Mouse (Mus musculus): ENCODE results near the gene Cux1. TPM values are rescaled to one million over a fixed set of nuclear protein-coding genes. Genes with fewer than 3 reads are reported as not detected.

Gene Cux1
- total RNA-seq, 2 experiments from 2014 or later = 87.0 to 97.5 TPM

DNA sequence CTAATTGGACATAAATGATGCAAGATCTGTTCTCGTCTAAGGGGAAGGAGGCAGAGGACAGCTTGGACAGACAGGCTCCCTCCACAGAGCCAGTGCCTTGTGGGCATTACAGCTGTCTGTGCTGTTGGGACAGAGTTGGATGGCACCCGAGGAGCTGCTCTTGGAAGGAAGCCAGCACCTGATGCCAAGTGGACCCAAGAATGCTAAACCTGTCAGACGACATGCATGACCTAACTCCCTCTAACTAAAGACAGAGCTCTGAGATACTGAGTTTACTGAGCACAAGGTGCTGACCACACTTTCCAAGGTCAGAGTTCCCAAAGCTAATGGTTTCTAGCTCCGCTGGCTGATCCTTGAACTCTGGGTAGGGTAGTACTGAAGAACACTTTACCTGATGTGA, 255.1 kb downstream of the Cux1 start:
- peak; percentile 67 for DNase-seq

DNA sequence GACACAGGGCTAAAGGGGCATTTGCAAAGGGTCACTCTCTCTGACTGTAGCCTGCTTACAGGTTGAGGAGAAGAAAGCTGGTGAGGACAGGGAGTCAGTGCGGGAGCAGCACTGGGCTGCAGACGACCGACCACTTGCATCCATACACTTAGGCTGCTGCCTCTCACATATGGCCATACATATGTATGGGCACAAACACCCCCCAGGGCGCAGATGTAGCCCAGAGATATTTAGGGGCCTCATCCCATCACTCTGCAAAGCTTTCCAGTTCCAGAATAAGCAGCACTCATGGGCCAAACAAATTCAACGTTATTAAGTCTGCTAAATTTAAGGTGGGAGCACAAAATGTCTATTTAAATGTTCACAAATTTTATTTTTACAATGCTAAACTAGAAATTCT, 261.0 kb downstream of the Cux1 start:
- no peak for DNase-seq

DNA sequence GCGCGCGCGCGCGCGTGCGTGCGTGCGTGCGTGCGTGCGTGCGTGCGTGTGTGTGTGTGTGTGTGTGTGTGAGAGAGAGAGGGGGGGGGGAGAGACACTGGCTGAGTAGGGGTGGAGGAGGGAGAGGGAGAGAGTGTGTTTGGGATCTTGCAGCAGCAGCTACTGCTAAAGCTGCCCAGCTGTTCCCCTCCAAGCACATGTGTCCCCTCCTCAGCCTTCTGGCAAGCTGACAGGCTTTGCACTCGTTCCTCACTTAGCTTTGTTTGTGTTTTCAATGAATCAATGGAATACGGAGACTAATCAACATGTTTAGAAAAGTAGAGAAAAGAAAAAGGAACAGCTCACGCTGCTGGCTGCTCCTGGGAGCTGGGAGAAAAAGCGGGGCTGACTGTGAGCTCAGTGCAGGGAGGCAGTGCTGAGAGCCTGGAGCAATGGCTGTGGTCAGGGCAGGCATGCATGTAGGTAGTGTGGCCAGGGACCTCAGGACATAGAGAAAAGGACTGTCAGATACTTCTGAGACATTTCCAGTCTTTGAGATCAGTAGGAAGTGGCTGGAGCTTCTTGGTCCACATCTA, 263.8 kb downstream of the Cux1 start:
- DNase-seq = peak; percentile 24

GRCm38 (mm10) chr5:136300880-136301279, 266.4 kb downstream of the Cux1 start:
- DNase-seq = no peak

- DNase-seq = no peak
These were observed 269.6 kb downstream of the Cux1 start for GRCm38 (mm10) chr5:136297691-136298090.

GRCm38 (mm10) chr5:136296911-136297310, 270.4 kb downstream of the Cux1 start:
- no peak for DNase-seq

DNA sequence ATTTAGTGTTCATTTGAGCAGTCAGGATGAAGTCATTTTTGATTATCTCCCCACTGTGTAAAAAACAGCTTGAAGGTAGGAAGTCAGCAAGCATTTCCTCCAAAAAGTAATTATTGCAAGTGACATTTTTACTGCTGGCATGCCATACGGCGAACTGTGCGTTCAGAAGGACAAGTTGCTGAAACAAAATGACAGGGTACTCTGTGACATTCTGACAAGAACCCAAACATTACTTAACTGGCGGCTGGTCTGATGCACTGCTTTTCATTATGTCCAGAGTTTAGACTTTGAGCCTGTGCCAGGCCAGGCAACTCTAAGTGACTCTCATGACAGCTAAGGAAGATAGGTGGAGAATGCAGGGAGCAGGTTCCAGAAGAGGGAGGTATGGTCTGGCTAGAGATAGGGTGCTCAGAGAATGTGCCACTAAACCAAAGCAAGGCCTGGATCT, 274.3 kb downstream of the Cux1 start:
- no peak for DNase-seq

DNA sequence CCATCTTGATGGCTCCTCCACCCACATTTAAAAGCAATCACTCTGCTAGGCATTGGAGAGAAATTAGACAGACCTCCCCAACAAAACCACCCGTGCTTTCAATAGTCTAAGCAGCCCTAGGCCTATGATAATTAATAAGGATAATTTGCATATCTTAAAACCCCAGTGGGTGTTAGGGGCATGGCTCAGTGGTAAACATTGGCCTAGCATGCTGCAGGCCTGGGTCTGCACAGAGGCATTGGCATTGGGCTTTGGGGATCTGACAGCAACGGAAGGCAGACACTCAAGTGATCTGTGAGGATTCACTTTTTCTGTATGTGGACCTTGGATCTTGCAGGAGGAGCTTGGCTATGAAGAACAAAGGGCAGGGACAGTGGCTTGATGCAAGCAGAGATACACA, 274.9 kb downstream of the Cux1 start:
- DNase-seq = no peak

GRCm38 (mm10) chr5:136291562-136291961, 275.7 kb downstream of the Cux1 start:
- no peak for DNase-seq

DNA sequence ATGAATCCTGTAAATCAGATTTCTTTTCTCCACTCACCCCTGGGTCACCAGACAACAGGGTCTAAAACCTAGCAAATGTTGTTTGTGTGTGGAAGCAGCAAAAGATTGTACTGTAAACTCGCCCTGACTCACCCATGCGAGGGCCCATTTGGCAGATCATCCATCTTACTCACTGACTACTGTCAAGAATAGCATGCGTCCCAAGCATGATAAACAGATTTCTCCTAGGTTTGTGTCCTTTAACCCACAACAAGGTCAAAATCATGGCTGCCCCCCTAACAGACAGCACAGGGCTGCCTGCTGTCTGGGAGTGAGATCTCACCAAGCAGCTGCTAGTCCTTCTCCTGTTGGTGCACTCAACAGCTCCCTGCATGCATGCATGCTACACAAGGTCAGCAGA, 277.5 kb downstream of the Cux1 start:
- no peak for DNase-seq

GRCm38 (mm10) chr5:136288351-136289081, 278.8 kb downstream of the Cux1 start:
- no peak for DNase-seq

- no peak for DNase-seq
These were observed 280.7 kb downstream of the Cux1 start for GRCm38 (mm10) chr5:136286566-136286965.

- no peak for DNase-seq
These were observed 282.2 kb downstream of the Cux1 start for GRCm38 (mm10) chr5:136285106-136285505.

DNA sequence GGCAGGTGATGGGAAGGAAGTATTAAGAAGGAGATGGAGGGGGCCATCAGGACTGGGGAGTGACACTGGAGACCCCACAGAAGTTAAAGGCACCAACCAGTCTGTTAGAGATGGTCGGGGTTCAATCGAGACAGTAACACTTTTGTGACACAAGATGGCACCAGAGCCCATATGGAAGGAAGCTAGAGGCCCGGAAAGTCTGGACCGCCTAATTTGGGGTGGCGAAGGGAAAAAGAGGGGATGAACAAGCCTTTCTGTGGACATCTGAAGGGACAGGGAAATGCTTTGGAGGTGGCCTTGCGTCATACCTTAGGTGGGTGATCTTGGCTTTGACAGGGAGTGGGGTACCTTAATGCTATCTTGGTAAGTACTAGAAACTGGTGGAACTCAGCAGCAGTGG, 285.9 kb downstream of the Cux1 start:
- DNase-seq = no peak

- DNase-seq = no peak
These were observed 292.6 kb downstream of the Cux1 start for GRCm38 (mm10) chr5:136274739-136275138.

DNA sequence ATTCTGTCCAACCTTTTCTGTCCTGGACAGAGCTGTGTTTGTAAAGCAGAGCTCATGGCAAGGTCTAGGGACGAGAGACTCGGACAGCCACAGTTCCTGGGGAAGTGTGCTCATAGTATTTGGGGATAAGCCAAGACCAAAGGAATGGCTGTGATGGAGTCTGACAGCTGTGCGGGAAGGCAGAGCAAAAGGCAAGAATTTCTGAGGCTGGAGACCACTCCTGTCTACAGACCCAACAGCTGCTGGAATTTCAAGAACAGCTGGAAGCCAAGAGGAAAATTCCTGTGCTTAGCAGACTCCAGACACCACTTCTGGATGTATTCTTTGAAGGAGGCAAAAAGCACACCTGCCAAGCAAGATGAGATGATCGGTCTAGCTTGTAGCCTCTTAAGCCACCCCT, 297.4 kb downstream of the Cux1 start:
- DNase-seq = no peak

GRCm38 (mm10) chr5:136266077-136266476, 301.2 kb downstream of the Cux1 start:
- DNase-seq = no peak

GRCm38 (mm10) chr5:136263342-136263741, 303.9 kb downstream of the Cux1 start:
- no peak for DNase-seq

DNA sequence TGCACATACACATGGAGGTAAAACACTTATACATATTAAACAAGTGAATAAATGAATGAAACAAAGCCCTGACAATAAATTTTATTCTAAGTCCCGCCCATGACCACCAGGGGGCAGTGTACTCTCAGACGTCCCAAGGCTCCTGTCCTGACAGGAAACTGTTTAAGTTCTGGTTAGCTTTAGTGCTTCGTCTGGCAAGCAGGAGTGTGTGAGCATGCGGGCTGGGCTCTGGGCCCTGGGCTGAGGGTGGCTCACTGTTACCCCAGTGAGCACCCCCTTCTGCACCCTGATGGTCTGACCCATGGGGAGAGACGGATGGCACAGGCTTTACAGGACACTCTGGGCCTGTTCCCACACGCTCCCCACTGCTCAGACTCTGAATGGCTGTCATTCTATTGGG, 308.4 kb downstream of the Cux1 start:
- peak; percentile 79 for DNase-seq

DNA sequence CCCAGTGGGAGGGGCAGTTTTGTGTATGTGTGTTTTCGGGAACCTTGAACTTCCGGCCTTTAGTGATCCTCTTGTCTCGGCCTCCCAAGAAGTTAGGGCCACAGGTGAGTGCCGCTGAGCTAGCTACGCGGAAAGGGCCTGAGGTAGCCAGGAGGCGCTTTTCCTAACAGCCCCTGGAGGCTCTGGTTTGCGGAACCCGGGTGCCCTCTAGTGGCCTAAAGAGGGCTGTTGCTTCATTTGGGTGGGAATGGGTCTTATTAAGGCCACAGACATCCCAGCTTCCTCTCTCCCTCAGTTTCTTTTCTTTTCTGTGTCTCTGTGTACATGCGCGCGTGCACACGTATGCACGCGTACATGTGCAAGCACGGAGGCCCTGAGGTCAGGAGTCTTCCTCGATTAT, 314.4 kb downstream of the Cux1 start:
- DNase-seq = peak; percentile 76

DNA sequence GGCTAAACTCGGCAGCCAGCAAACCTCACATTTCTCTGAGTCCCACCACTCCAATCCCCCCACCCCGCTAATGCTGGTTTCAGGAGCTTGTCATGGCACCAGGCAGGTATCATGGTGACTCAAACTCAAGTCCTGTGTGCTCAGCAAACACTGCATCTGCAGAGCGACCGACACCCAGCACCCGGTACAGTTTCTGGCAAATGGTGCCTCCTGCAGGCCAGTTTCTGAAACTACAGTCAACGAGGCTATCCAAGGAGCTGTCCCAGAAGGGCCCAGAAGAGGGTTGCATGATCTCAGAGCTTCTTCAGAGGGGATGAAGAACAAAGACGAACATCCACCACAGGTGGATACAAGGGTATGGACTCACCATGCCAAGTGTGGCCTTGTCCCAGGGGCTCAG, 316.3 kb downstream of the Cux1 start:
- peak; percentile 45 for DNase-seq

DNA sequence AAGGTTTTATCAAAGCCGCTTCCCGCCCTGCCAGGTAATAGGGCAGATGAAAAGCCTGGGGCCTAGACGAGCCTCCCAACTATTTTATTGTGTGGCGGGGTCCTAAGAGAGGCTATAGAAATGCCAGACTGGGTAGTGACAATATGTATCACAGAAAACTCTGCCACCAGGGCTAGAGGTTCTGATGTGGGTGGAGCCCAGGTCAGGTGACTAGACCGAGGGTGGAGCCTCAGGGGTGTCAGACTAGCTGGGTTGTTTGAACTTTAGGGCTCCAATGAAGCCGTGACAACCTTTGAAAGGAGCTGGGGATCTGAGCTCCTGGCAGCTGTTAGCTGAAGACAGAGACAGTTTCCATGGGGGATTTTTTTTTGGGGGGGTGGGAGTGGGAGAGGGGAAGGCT, 318.8 kb downstream of the Cux1 start:
- no peak for DNase-seq

GRCm38 (mm10) chr5:136246452-136246838, 320.8 kb downstream of the Cux1 start, which contains the start of gene Sh2b2:
Sh2b2 (minus strand) TSS chr5:136246556.
- DNase-seq = no peak

Measured in gastrocnemius, postnatal 10 days (tissue).